Mouse (Mus musculus) ovary, adult 18-20 months (tissue): ENCODE measurements around the gene Klre1.
"Not testable (repeated sequence)": the region's sequence is repeated elsewhere in the genome, so short reads cannot be mapped to it uniquely, and the experiment has no call there.

Experiments
- DNase-seq: peaks from one replicate; pipeline ENCODE4 v3.0.0; 2022; ENCODE audit warnings: low spot score, mixed read lengths

Gene Klre1

GRCm38 (mm10) chr6:129583014-129583413 lies 5.3 kb downstream of the Klre1 start:
- no peak for DNase-seq

DNA sequence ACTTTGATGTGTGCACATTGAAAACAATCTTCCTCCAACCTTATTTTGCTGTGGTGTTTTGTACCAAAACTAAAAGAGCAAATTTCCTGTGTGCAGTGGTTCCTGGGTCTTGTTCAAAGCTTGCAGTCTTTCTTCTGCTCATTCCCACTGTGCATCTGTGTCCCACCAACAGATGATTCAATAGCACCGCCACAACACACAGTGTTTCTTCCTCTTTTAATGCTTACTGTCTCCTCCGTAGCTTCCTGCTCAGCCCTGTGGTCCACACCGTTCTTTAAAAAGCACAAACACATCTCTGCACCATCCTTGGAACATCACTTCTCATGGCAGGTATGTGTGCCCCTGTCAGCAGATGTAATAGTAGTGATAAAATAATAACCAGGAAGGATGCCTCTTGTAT lies 13.8 kb downstream of the Klre1 start, which contains the start of gene Klrd1:
Klrd1 (plus strand) TSS at position 275 of the 400 bp plus-strand sequence.
- no peak for DNase-seq

DNA sequence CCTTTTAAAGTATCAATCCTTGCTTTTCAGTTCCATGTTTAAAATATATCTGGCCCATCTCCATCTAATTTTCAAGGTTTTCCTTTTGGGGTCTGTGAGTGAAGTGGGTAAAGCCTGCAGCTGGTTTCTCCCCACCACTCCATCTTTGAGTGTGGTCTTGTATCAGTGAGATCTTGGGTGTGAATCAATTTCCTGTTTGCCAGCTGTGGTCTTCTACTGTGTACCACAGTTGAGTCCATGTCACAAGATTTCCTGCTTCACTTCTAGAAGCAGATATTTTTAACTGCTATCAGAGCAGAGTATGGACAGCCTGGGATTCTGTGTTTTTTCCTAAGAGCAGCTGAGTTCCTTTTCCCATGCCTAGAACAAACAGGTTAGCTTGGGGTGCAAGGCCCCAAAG lies 30.7 kb downstream of the Klre1 start:
- DNase-seq = no peak

DNA sequence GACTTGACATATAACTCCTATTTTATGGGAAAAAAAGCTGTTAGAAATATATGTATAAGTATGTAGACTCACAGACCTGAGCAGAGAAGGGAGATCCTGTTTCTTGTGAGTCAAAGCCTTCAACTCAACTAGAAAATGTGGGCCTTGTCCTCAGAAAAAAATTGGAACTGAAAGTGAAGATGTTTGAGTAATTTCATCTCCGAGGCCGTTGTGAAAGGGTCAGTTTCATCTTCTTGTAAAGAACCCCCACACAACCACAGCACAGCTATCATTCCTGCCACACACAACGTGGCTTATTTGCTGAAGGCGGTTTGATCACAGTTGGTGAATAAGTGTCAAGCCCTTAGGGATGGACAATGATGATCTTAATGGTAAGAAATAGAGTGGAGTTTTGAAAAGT lies 46.0 kb downstream of the Klre1 start, which contains the start of gene Klrk1:
Klrk1 (minus strand) TSS at position 130 of the 400 bp plus-strand sequence.
- no peak for DNase-seq

DNA sequence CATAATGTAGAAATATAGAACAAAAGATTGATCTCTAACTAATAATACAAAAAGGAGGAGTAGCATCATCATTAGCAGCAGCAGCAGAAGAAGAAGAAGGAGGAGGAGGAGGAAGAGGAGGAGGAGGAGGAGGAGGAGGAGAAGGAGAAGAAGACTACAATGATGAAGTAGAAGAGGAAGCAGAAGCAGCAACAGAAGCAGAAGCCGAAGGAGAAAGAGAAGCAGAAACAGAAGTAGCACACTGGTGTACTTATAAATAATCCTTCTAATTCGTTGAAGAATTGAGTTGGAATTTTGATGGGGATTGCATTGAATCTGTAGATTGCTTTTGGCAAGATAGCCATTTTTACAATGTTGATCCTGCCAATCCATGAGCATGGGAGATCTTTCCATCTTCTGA lies 53.3 kb downstream of the Klre1 start:
- DNase-seq = not testable (repeated sequence)
